Mouse (Mus musculus): ENCODE data around the gene Fam171a2. TPM values are rescaled to one million over a fixed set of nuclear protein-coding genes. Genes with fewer than 3 reads are reported as not detected.

Gene Fam171a2
- polyA plus RNA-seq, 1 experiment from 2014 or later = 2.0 TPM

DNA sequence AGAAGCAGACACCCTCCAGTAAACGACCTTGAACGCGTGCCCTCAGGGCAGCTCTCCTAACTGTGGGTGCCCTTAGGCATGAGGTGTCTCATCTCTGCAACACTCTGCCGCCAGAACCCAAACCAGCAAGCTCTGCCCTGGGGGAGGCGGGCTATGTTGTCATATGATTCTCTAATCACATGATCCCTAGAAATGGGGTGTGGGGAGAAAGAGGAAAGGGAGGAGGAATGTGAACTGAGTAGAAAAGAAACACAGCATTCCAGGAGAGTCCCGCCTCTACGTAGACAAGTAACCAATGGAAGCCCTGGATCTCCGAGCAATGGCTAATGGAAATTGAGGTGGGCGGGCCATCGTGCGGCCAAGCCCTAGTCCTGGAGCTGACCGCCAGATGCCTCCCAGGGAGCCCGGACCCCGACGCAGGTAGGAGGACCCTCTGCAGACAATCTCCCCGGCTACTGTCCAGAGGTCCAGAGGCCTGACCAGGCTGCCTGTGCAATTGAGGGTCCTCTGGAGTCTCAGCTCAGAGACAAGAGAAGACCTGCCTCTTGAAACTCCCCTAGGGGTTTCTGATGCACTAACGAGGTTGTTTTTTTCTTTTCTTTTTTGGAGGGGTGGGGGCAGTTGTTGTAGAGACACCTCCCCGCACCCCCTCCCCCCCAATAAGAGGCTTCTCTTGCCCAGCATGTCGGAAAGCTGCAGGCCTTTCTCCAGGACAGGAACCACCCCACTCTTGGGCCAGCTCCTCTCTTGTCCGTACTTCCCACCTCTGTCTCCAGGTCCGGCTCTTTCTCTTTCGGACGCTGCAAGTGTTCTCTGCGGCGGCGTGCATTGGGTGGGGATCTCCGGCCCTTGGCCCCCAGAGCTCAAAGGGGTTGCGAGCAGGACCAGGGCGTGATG is 17.1 kb downstream of the Fam171a2 start, which contains the start of gene Grn:
Gene Grn, plus strand, starts transcription at position 195 of the 897 bp plus-strand sequence.
- Histone ChIP-seq H3K27ac (ENCODE audit: low read depth, low read length) (peak within 1 kb of the TSS; percentile 53), H3K36me3 (ENCODE audit: control insufficient read depth, insufficient read depth, low read length) (peaks cover 3% of the 10 kb centered on the region; the same call in 1 of the 2 replicates), H3K27me3 (replicated peaks; ENCODE audit: control insufficient read depth, insufficient read depth, low read length) (no peaks in the 10 kb centered on the region), H3K4me3 (ENCODE audit: low read depth, low read length) (peak within 1 kb of the TSS; percentile 63), H3K9me3 (ENCODE audit: control insufficient read depth, low read length) (no peaks in the 10 kb centered on the region), H3K9ac (ENCODE audit: low read depth, low read length) (peak within 1 kb of the TSS; percentile 73), H3K4me1 (replicated peaks; ENCODE audit: control insufficient read depth, insufficient read depth, low read length) (peaks cover 10% of the 10 kb centered on the region), H3K4me2 (peak within 1 kb of the TSS; percentile 97)
- ATAC-seq (replicated peaks; ENCODE audit: low FRiP score) = peak; percentile 85
- WGBS = 0% methylated on average over 29 of the region's 29 CpGs
- peak; percentile 81 for DNase-seq (ENCODE audit: low spot score)

DNA sequence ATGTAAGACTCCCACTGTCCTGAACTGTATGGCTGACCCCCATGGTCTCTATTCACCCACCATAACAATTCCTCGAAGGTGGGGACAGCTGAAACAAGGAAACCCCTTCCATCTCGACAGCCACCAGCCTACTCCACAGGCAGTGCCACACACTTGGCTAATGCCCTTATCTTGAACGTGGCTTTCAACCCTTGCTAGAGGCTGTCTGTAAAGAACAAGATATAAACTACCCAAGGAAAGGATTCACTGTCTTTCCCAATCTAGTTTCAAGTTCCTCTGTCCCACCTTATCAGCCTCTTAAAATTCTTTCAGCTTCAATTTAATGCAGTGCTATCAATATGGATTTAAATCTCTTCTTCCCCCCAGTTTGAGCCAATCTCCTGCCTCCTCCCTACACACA is 17.9 kb downstream of the Fam171a2 start:
- Histone ChIP-seq H3K27me3 (replicated peaks; ENCODE audit: control insufficient read depth, insufficient read depth, low read length) (no peaks in the 10 kb centered on the region), H3K9me3 (ENCODE audit: control insufficient read depth, low read length) (no peaks in the 10 kb centered on the region), H3K4me3 (ENCODE audit: low read depth, low read length) (peak overlapping the region; percentile 63), H3K4me1 (replicated peaks; ENCODE audit: control insufficient read depth, insufficient read depth, low read length) (peaks cover 10% of the 10 kb centered on the region), H3K27ac (ENCODE audit: low read depth, low read length) (no peak overlapping the region), H3K36me3 (ENCODE audit: control insufficient read depth, insufficient read depth, low read length) (no peaks in the 10 kb centered on the region), H3K4me2 (peak overlapping the region; percentile 97), H3K9ac (ENCODE audit: low read depth, low read length) (peak overlapping the region; percentile 43)
- 24% methylated on average over 3 of the region's 3 CpGs for WGBS
- no peak for DNase-seq (ENCODE audit: low spot score)
- ATAC-seq (replicated peaks; ENCODE audit: low FRiP score) = no peak

DNA sequence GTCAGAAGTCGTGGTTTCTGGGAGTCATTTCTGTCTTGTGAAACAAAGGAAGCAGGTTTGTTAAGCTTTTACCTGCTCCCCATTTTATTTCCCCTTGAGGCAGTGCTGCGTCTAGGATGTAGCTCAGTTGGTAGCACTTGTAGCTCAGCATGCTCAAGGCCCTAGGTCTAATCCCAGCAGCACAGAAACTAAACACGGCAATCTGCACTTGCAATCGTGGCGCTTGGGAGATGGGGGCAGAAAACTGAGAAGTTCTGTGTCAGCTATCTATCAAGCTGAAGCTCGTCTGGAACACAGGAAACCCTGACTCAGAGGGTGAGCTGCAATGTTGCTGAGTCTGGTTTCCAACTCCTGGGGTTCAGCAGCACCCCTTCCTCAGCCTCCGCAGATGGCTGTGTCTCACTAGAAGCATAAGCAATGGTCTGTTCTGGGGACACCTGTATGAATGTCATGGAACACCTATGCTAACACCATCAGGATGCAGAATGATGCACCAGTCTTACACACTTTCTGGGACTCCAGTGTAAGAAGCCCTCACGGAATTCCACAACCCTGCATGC is 18.4 kb downstream of the Fam171a2 start:
- H3K27ac ChIP-seq (ENCODE audit: low read depth, low read length) = no peak overlapping the region
- no peaks in the 10 kb centered on the region for H3K27me3 ChIP-seq (replicated peaks; ENCODE audit: control insufficient read depth, insufficient read depth, low read length)
- WGBS = 46% methylated on average over 8 of the region's 8 CpGs
- DNase-seq (ENCODE audit: low spot score) (no peak), ATAC-seq (replicated peaks; ENCODE audit: low FRiP score) (no peak)
- H3K9ac ChIP-seq (ENCODE audit: low read depth, low read length) = no peak overlapping the region
- H3K9me3 ChIP-seq (ENCODE audit: control insufficient read depth, low read length) = no peaks in the 10 kb centered on the region
- H3K36me3 ChIP-seq (ENCODE audit: control insufficient read depth, insufficient read depth, low read length) = no peaks in the 10 kb centered on the region
- no peak overlapping the region for H3K4me3 ChIP-seq (ENCODE audit: low read depth, low read length)
- H3K4me2 ChIP-seq = peak overlapping the region; percentile 97
- peaks cover 10% of the 10 kb centered on the region for H3K4me1 ChIP-seq (replicated peaks; ENCODE audit: control insufficient read depth, insufficient read depth, low read length)

DNA sequence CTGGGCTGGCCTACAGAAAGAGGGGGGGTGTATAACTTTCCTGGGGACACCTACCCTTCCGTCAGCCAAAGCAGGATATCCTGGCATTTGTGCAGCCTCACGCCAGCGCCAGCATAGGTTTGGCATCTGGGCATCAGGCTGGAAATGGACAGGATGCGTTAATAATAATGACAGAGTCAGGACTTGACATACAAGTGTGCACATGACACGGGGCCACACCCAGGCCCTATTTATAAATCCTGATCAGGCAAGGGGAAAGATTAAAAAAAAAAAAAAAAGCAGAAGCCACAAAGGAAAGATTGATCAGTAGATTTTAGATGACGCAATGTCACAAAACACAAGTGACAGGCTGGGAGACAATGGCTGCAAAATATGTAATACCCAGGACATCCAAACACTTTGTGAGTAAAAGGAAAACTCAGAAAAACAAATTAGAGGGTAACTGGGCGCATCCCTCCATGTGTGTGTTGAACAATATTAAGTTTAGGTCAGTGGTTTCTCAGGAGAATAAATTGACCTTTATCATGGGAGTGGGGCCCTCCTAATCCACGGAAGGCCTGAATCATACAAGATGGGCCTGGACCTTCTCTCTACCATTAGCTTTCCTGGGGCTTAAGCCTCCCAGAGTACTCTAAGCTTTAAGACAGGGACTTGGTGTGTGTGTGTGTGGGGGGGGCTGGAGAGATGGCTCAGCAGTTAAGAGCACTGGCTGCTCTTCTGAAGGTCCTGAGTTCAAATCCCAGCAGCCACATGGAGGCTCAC is 21.7 kb downstream of the Fam171a2 start:
- no peaks in the 10 kb centered on the region for H3K27me3 ChIP-seq (replicated peaks; ENCODE audit: control insufficient read depth, insufficient read depth, low read length)
- H3K27ac ChIP-seq (ENCODE audit: low read depth, low read length) = no peak overlapping the region
- H3K4me3 ChIP-seq (ENCODE audit: low read depth, low read length) = no peak overlapping the region
- H3K9me3 ChIP-seq (ENCODE audit: control insufficient read depth, low read length) = no peaks in the 10 kb centered on the region; the same call in 1 of the 2 replicates
- no peak overlapping the region for H3K4me2 ChIP-seq
- 77% methylated on average over 8 of the region's 8 CpGs for WGBS
- H3K36me3 ChIP-seq (ENCODE audit: control insufficient read depth, insufficient read depth, low read length) = no peaks in the 10 kb centered on the region
- ATAC-seq (replicated peaks; ENCODE audit: low FRiP score) = no peak
- no peak overlapping the region for H3K9ac ChIP-seq (ENCODE audit: low read depth, low read length)
- DNase-seq (ENCODE audit: low spot score) = no peak
- H3K4me1 ChIP-seq (replicated peaks; ENCODE audit: control insufficient read depth, insufficient read depth, low read length) = peaks cover 7% of the 10 kb centered on the region

DNA sequence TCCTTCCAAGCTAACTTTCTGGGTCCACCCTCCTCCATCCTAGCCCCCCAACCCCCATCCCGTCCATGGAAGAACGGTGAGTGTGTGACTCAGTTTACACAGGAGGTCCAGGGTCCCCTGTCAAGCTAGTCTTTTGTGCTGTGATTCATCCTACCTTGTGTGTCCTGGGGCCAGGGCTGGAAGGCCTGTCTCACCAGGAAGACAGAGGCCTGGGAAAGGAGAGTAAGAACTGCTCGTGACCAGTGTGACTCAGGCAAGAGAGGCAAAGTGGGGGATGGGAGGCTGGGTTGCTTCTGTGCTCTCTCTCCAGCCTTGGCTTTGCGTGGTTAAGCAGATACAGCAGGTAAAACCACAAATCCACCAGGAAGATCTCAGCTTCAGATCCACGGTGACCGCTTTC is 22.8 kb downstream of the Fam171a2 start:
- ATAC-seq (replicated peaks; ENCODE audit: low FRiP score) (no peak), DNase-seq (ENCODE audit: low spot score) (no peak)
- Histone ChIP-seq H3K4me1 (replicated peaks; ENCODE audit: control insufficient read depth, insufficient read depth, low read length) (peaks cover 4% of the 10 kb centered on the region), H3K4me2 (no peak overlapping the region), H3K36me3 (ENCODE audit: control insufficient read depth, insufficient read depth, low read length) (no peaks in the 10 kb centered on the region), H3K27me3 (replicated peaks; ENCODE audit: control insufficient read depth, insufficient read depth, low read length) (no peaks in the 10 kb centered on the region; the same call in 1 of the 2 replicates), H3K9me3 (ENCODE audit: control insufficient read depth, low read length) (no peaks in the 10 kb centered on the region; the same call in 1 of the 2 replicates), H3K9ac (ENCODE audit: low read depth, low read length) (no peak overlapping the region), H3K27ac (ENCODE audit: low read depth, low read length) (no peak overlapping the region), H3K4me3 (ENCODE audit: low read depth, low read length) (no peak overlapping the region)
- WGBS = 75% methylated on average over 6 of the region's 6 CpGs

DNA sequence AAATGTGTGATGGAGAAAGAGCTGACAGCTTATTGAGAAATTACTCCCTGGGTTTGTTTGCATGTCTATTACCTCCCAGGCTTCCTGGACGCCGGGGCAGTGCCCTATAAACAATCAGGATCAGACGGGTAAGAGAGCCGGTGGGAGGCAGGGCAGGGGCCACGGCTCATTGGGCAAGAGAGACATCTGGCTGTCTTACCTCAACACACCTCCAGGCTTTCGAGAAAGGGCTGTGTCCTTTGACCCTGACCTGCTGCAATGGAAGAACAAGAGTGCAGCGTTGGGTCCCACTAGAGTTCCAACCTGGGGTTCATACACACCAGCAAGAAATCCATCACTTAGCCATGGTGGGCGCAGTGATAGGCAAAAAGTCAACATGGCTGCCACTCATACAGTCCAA is 25.9 kb downstream of the Fam171a2 start:
- Histone ChIP-seq H3K27ac (ENCODE audit: low read depth, low read length) (no peak overlapping the region), H3K4me1 (replicated peaks; ENCODE audit: control insufficient read depth, insufficient read depth, low read length) (no peaks in the 10 kb centered on the region), H3K9ac (ENCODE audit: low read depth, low read length) (no peak overlapping the region), H3K4me2 (no peak overlapping the region), H3K9me3 (ENCODE audit: control insufficient read depth, low read length) (no peaks in the 10 kb centered on the region; the same call in 1 of the 2 replicates), H3K36me3 (ENCODE audit: control insufficient read depth, insufficient read depth, low read length) (no peaks in the 10 kb centered on the region), H3K4me3 (ENCODE audit: low read depth, low read length) (no peak overlapping the region), H3K27me3 (replicated peaks; ENCODE audit: control insufficient read depth, insufficient read depth, low read length) (no peaks in the 10 kb centered on the region; the same call in 1 of the 2 replicates)
- no peak for ATAC-seq (replicated peaks; ENCODE audit: low FRiP score)
- WGBS = 65% methylated on average over 8 of the region's 8 CpGs
- no peak for DNase-seq (ENCODE audit: low spot score)

DNA sequence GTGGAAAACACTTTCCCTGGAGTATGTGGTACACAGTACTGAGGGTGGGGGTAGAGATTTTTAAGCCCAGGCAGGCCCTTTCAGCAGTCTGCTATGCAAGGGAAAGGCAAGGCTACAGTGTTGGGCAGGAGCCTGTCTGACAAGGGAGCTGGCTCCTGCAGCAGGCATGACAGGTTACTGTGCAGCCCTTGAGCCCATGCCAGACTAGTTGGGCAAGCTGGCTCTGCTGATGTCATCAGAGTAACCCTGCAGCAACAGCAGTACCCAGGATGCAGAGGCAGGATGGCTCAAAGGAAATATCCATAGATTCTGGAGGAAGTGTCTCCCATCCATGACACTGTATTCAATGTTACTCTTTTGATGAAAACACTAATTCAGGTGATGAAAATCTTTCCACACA is 28.6 kb downstream of the Fam171a2 start:
- Histone ChIP-seq H3K36me3 (ENCODE audit: control insufficient read depth, insufficient read depth, low read length) (no peaks in the 10 kb centered on the region), H3K4me3 (ENCODE audit: low read depth, low read length) (no peak overlapping the region), H3K27me3 (replicated peaks; ENCODE audit: control insufficient read depth, insufficient read depth, low read length) (no peaks in the 10 kb centered on the region; the same call in 1 of the 2 replicates), H3K27ac (ENCODE audit: low read depth, low read length) (no peak overlapping the region), H3K9me3 (ENCODE audit: control insufficient read depth, low read length) (no peaks in the 10 kb centered on the region; the same call in 1 of the 2 replicates), H3K9ac (ENCODE audit: low read depth, low read length) (no peak overlapping the region), H3K4me2 (no peak overlapping the region), H3K4me1 (replicated peaks; ENCODE audit: control insufficient read depth, insufficient read depth, low read length) (no peaks in the 10 kb centered on the region)
- ATAC-seq (replicated peaks; ENCODE audit: low FRiP score) (no peak), DNase-seq (ENCODE audit: low spot score) (no peak)

DNA sequence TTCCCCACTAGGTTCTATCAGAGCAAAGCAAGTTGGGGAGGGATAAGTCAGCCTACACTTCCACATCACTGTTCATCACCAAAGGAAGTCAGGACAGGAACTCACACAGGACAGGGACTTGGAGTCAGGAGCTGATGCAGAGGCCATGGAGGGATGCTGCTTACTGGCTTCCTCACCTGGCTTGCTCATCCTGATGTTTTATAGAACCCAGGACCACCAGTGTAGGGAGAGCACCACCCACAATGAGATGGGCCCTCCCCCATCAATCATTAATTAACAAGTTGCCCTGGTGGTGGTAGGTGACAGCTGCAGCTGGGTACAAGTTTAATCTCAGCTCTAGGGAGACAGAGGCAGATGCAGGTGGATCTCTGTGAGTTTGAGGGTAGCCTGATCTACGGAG is 30.3 kb downstream of the Fam171a2 start:
- no peaks in the 10 kb centered on the region; the same call in 1 of the 2 replicates for H3K9me3 ChIP-seq (ENCODE audit: control insufficient read depth, low read length)
- H3K27ac ChIP-seq (ENCODE audit: low read depth, low read length) = no peak overlapping the region
- no peaks in the 10 kb centered on the region for H3K36me3 ChIP-seq (ENCODE audit: control insufficient read depth, insufficient read depth, low read length)
- no peak overlapping the region for H3K4me2 ChIP-seq
- DNase-seq (ENCODE audit: low spot score) (no peak), ATAC-seq (replicated peaks; ENCODE audit: low FRiP score) (no peak)
- H3K4me3 ChIP-seq (ENCODE audit: low read depth, low read length) = no peak overlapping the region
- WGBS = 83% methylated on average over 1 of the region's 1 CpGs
- no peak overlapping the region for H3K9ac ChIP-seq (ENCODE audit: low read depth, low read length)
- H3K4me1 ChIP-seq (replicated peaks; ENCODE audit: control insufficient read depth, insufficient read depth, low read length) = no peaks in the 10 kb centered on the region
- no peaks in the 10 kb centered on the region; the same call in 1 of the 2 replicates for H3K27me3 ChIP-seq (replicated peaks; ENCODE audit: control insufficient read depth, insufficient read depth, low read length)

All from liver, embryonic 11.5 days (tissue).